Mouse (Mus musculus) lung, adult 2 months (tissue): ENCODE measurements around the gene Abhd16a. TPM values are rescaled to one million over a fixed set of nuclear protein-coding genes. Genes with fewer than 3 reads are reported as not detected.

Source experiments
- DNase-seq: peaks from one replicate; pipeline ENCODE4 v3.0.0; 2022
- H3K4me1 ChIP-seq: fragments of 200-500 bp; 2 replicates; pipeline ENCODE4 v1.6.1; 2011; ENCODE audit warnings: low read length; ENCODE audit not compliant: control insufficient read depth, insufficient read depth
- H3K4me3 ChIP-seq: fragments of 200-500 bp; replicated peaks from 2 replicates; pipeline ENCODE3; 2011; ENCODE audit warnings: low read depth, mild to moderate bottlenecking, control low read depth, low read length; ENCODE audit errors: extremely low read depth
- CTCF ChIP-seq: fragments of 200-500 bp; IDR thresholded peaks from 2 replicates; pipeline ENCODE4 v1.5.1; 2011; ENCODE audit warnings: mild to moderate bottlenecking, low read length, control low read depth; ENCODE audit not compliant: insufficient read depth
- POLR2A ChIP-seq: fragments of 200-500 bp; IDR thresholded peaks from 2 replicates; pipeline ENCODE4 v1.6.1; 2011; ENCODE audit warnings: low read depth, mild to moderate bottlenecking, control low read depth, low read length, borderline replicate concordance; ENCODE audit errors: extremely low read depth
- WGBS: fragments of 180-500 bp; shearing (Covaris S2); methylation state at CpG from one replicate; pipeline ENCODE4 v1.1.7; 2018; 5-methylcytosine and 5-hydroxymethylcytosine counted together
- polyA plus RNA-seq: library from polyadenylated mRNA; depleted of rRNA; stranded (reverse); fragments of >200 nt; gene quantifications from 2 replicates; pipeline ENCODE4 v1.2.3, GENCODE M21; 2012

The Abhd16a gene
- polyA plus RNA-seq, 1 experiment = 196 TPM

GRCm38 (mm10) chr17:35058911-35059892, 29.9 kb upstream of the Abhd16a start, which contains the start of gene Ddah2:
Gene Ddah2 (plus strand): TSS chr17:35059035.
- peak; percentile 90 for DNase-seq
- peak within 1 kb of the TSS; percentile 97 for H3K4me3 ChIP-seq
- TF ChIP-seq CTCF (peak; percentile 14; the same call in 1 of the 2 replicates), POLR2A (peak; percentile 80; the same call in 1 of the 2 replicates)
- WGBS = under 1% methylated on average over 57 of the region's 57 CpGs
- H3K4me1 ChIP-seq = peaks cover 16% of the 10 kb centered on the region

DNA sequence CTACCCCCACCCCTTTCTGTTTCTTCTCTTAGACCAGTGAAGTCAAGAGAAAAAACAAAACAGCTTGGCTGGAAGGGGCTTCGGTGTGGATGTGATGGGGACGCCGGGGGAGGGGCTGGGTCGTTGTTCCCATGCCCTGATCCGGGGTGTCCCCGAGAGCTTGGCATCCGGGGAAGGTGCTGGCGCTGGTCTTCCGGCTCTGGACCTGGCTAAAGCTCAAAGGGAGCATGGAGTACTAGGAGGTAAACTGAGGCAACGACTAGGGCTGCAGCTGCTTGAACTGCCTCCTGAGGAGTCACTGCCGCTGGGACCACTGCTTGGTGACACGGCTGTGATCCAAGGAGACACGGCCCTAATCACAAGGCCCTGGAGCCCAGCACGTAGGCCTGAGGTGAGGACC, 29.0 kb upstream of the Abhd16a start:
- TF ChIP-seq POLR2A (no peak), CTCF (no peak)
- 16% methylated on average over 14 of the region's 14 CpGs for WGBS
- peaks cover 16% of the 10 kb centered on the region for H3K4me1 ChIP-seq
- no peak for DNase-seq
- peak overlapping the region; percentile 97 for H3K4me3 ChIP-seq

- 64% methylated on average over 22 of the region's 22 CpGs for WGBS
- DNase-seq = no peak
- H3K4me3 ChIP-seq = peak overlapping the region; percentile 23
- H3K4me1 ChIP-seq = peaks cover 16% of the 10 kb centered on the region
- TF ChIP-seq POLR2A (no peak), CTCF (no peak)
Measured at GRCm38 (mm10) chr17:35060737-35061297, 28.2 kb upstream of the Abhd16a start.

DNA sequence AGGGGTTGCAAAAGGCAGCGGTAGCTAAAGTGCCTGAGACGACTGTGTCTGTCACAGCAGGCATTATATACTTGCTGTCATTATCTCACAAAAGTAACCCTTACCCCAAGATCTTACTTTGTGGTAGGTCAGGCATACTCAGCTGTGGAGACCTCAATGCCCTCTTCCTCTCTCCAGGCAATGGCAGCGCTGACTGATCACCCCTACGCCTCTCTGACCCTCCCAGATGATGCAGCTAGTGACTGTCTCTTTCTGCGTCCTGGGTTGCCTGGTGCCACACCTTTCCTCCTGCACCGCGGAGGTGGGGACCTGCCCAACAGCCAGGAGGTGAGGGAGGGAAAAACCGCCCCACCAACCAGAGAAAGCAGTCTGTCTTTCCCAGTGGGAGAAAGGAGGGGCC, 27.8 kb upstream of the Abhd16a start:
- DNase-seq = no peak
- Histone ChIP-seq H3K4me3 (no peak overlapping the region), H3K4me1 (peaks cover 12% of the 10 kb centered on the region)
- TF ChIP-seq CTCF (no peak), POLR2A (no peak)
- WGBS = 85% methylated on average over 8 of the region's 8 CpGs

DNA sequence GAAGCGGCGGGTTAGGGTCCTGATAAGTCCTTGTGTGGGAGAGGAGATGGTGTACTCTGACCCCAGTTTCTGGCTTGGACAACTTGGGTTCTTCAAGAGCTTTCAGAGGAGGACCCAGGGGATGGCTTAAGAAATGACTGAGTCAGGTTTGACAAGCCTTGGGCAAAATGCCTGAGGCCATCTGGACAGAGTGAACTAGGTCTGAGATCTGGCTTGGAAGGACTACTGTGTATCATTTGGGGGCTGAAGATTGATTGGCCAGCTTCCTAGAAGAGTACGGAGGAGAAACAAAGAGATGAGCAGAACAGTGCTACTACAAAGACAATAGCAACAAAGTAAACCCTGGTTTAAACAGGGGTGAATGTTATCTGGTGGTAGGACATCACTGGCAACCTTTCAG, 25.6 kb upstream of the Abhd16a start:
- H3K4me1 ChIP-seq = peaks cover 11% of the 10 kb centered on the region
- no peak overlapping the region for H3K4me3 ChIP-seq
- WGBS = 70% methylated on average over 3 of the region's 3 CpGs
- TF ChIP-seq POLR2A = no peak
- no peak for TF ChIP-seq CTCF
- no peak for DNase-seq

DNA sequence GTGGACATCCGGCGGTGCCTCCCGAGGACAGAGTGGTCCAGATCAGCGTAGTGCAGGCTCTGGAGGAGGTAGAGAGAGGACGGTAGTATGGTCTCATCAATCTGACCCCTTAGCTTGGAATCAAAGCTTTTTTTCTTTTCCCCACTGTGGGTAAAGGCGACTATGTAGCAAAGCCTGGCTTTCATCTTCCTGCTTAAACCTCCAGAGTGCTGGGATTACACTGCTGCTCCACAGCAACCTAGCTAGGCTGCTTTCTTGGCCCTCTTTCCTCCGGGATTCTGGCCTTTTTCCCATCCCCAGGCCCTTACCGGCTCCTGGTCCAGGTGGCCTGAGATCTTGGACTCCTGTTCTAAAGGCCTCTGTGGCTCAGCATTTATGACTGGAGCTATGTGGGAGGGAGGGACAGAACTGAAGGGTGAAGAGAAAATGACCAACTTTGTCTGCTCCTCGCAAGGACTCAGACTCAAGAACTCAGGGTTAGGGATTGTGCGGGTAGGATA, 24.6 kb upstream of the Abhd16a start:
- Histone ChIP-seq H3K4me1 (peaks cover 11% of the 10 kb centered on the region), H3K4me3 (no peak overlapping the region)
- WGBS = 37% methylated on average over 10 of the region's 10 CpGs
- DNase-seq = peak; percentile 41
- TF ChIP-seq CTCF = no peak
- TF ChIP-seq POLR2A = no peak

GRCm38 (mm10) chr17:35064951-35065947, 23.8 kb upstream of the Abhd16a start, which contains the start of gene Ly6g6c:
Gene Ly6g6c (plus strand): TSS chr17:35065388.
- 4% methylated on average over 48 of the region's 48 CpGs for WGBS
- Histone ChIP-seq H3K4me3 (peak within 1 kb of the TSS; percentile 59), H3K4me1 (peaks cover 8% of the 10 kb centered on the region)
- peak; percentile 78 for DNase-seq
- TF ChIP-seq CTCF (no peak), POLR2A (peak; percentile 38; the same call in 1 of the 2 replicates)

- peak within 1 kb of the TSS; percentile 59 for H3K4me3 ChIP-seq
- DNase-seq = no peak
- no peak for TF ChIP-seq CTCF
- TF ChIP-seq POLR2A = no peak
- 69% methylated on average over 10 of the region's 10 CpGs for whole genome bisulfite sequencing
- H3K4me1 ChIP-seq = peaks cover 5% of the 10 kb centered on the region
Measured at GRCm38 (mm10) chr17:35066084-35066483, 23.0 kb upstream of the Abhd16a start, which contains the start of gene Mpig6b. Gene Mpig6b (minus strand): TSS chr17:35066184.
